Mouse (Mus musculus) MEL (cell line): ENCODE data around the gene Ccdc174. TPM values are rescaled to one million over a fixed set of nuclear protein-coding genes. Genes with fewer than 3 reads are reported as not detected.

Source experiments
- DNase-seq: peaks from one replicate; pipeline ENCODE4 v3.0.0; 2011; ENCODE audit warnings: low read depth, low spot score
- H3K27ac ChIP-seq: 2 replicates; pipeline ENCODE4 v1.5.1; 2012; ENCODE audit warnings: low read depth, mild to moderate bottlenecking, control low read depth, low read length, moderate library complexity; ENCODE audit not compliant: control insufficient read depth
- H3K27me3 ChIP-seq, 2 experiments: fragments of 150-350 bp in 1 of 2; sonication (generic) in 1 of 2; 2 replicates each; pipeline ENCODE4 v1.6.1; 2012; ENCODE audit warnings: low read length in 2 of 2, mild to moderate bottlenecking in 2 of 2, improper control_type of control experiment in 1 of 2, moderate library complexity in 1 of 2; ENCODE audit not compliant: insufficient read depth in 2 of 2, control insufficient read depth in 1 of 2
- H3K36me3 ChIP-seq, 2 experiments: 2 replicates each; pipeline ENCODE4 v1.6.1; 2012 to 2014; ENCODE audit warnings: low read length in 2 of 2, improper control_type of control experiment in 1 of 2, inconsistent platforms in 1 of 2, mild to moderate bottlenecking in 1 of 2; ENCODE audit not compliant: insufficient read depth in 2 of 2, control insufficient read depth in 1 of 2
- H3K4me1 ChIP-seq, 2 experiments: fragments of 150-350 bp in 1 of 2; sonication (generic) in 1 of 2; 2 replicates each; pipeline ENCODE4 v1.6.1; 2012; ENCODE audit warnings: low read length in 2 of 2, improper control_type of control experiment in 1 of 2, mild to moderate bottlenecking in 1 of 2; ENCODE audit not compliant: insufficient read depth in 2 of 2, control insufficient read depth in 1 of 2
- H3K4me3 ChIP-seq, 2 experiments: fragments of 150-350 bp in 1 of 2; sonication (generic) in 1 of 2; 2 replicates each; pipeline ENCODE4 v1.5.1; 2012; ENCODE audit warnings: low read depth in 2 of 2, low read length in 2 of 2, mild to moderate bottlenecking in 2 of 2, moderate library complexity in 2 of 2, control low read depth in 1 of 2, improper control_type of control experiment in 1 of 2; ENCODE audit not compliant: control insufficient read depth in 1 of 2, insufficient read depth in 1 of 2
- H3K79me2 ChIP-seq: 2 replicates; pipeline ENCODE4 v1.6.1; 2012; ENCODE audit warnings: mild to moderate bottlenecking, low read length, moderate library complexity; ENCODE audit not compliant: control insufficient read depth, poor library complexity, insufficient read depth
- H3K9ac ChIP-seq: 2 replicates; pipeline ENCODE4 v1.6.1; 2012; ENCODE audit warnings: low read depth, mild to moderate bottlenecking, control low read depth, low read length, moderate library complexity; ENCODE audit not compliant: control insufficient read depth, poor library complexity, severe bottlenecking
- H3K9me3 ChIP-seq: fragments of 150-350 bp; sonication (generic); replicated peaks from 2 replicates; pipeline ENCODE4 v1.6.1; 2012; ENCODE audit warnings: mild to moderate bottlenecking, low read length, improper control_type of control experiment, moderate library complexity; ENCODE audit not compliant: insufficient read depth
- CHD2 ChIP-seq: IDR thresholded peaks from 2 replicates; pipeline ENCODE4 v1.6.1; 2011; ENCODE audit warnings: low read length, improper control_type of control experiment
- CTCF ChIP-seq, 3 experiments: IDR thresholded peaks in 2 of 3; conservative IDR thresholded peaks in 1 of 3; 2 replicates each; pipeline ENCODE4 v1.5.1; 2011 to 2012; ENCODE audit warnings: low read length in 3 of 3, low read depth in 2 of 3, mild to moderate bottlenecking in 2 of 3, improper control_type of control experiment in 1 of 3, inconsistent platforms in 1 of 3, mixed read lengths in 1 of 3, moderate library complexity in 1 of 3; ENCODE audit not compliant: control insufficient read depth in 1 of 3, insufficient read depth in 1 of 3, poor library complexity in 1 of 3, severe bottlenecking in 1 of 3
- ELF1 ChIP-seq: IDR thresholded peaks from 2 replicates; pipeline ENCODE4 v1.6.1; 2014; ENCODE audit warnings: low read depth, mild to moderate bottlenecking, inconsistent platforms, low read length, improper control_type of control experiment, moderate library complexity
- ETS1 ChIP-seq: IDR thresholded peaks from 2 replicates; pipeline ENCODE4 v1.6.1; 2012; ENCODE audit warnings: low read depth, mild to moderate bottlenecking, inconsistent platforms, low read length, improper control_type of control experiment, moderate library complexity
- GABPA ChIP-seq: IDR thresholded peaks from 2 replicates; pipeline ENCODE4 v1.6.1; 2012; ENCODE audit warnings: low read depth, mild to moderate bottlenecking, inconsistent platforms, low read length, improper control_type of control experiment, moderate library complexity
- GATA1 ChIP-seq: IDR thresholded peaks from 2 replicates; pipeline ENCODE4 v1.6.1; 2011; ENCODE audit warnings: low read depth, low read length, improper control_type of control experiment
- HCFC1 ChIP-seq: IDR thresholded peaks from 2 replicates; pipeline ENCODE4 v1.6.1; 2012; ENCODE audit warnings: low read depth, mild to moderate bottlenecking, inconsistent platforms, low read length, improper control_type of control experiment, moderate library complexity
- MAFK ChIP-seq: IDR thresholded peaks from 2 replicates; pipeline ENCODE4 v1.6.1; 2011; ENCODE audit warnings: low read depth, mild to moderate bottlenecking, low read length, improper control_type of control experiment, borderline replicate concordance
- MEF2A ChIP-seq: IDR thresholded peaks from 2 replicates; pipeline ENCODE4 v1.6.1; 2014; ENCODE audit warnings: low read depth, mild to moderate bottlenecking, inconsistent platforms, low read length, improper control_type of control experiment; ENCODE audit not compliant: poor library complexity, insufficient replicate concordance, severe bottlenecking; ENCODE audit errors: extremely low read depth
- MYC ChIP-seq: IDR thresholded peaks from 2 replicates; pipeline ENCODE4 v1.6.1; 2011; ENCODE audit warnings: low read depth, mild to moderate bottlenecking, low read length, improper control_type of control experiment, moderate library complexity
- NELFE ChIP-seq: IDR thresholded peaks from 2 replicates; pipeline ENCODE4 v1.6.1; 2011; ENCODE audit warnings: low read depth, low read length, improper control_type of control experiment
- POLR2A ChIP-seq, 2 experiments: IDR thresholded peaks; 2 replicates each; pipeline ENCODE4 v1.6.1; 2011 to 2012; ENCODE audit warnings: low read length in 2 of 2, mild to moderate bottlenecking in 2 of 2, control low read depth in 1 of 2, improper control_type of control experiment in 1 of 2, low read depth in 1 of 2, moderate library complexity in 1 of 2; ENCODE audit not compliant: control insufficient read depth in 1 of 2, insufficient read depth in 1 of 2, poor library complexity in 1 of 2
- POLR2AphosphoS2 ChIP-seq: IDR thresholded peaks from 2 replicates; pipeline ENCODE4 v1.6.1; 2011; ENCODE audit warnings: low read length, improper control_type of control experiment
- RAD21 ChIP-seq: IDR thresholded peaks from 2 replicates; pipeline ENCODE4 v1.6.1; 2011; ENCODE audit warnings: mild to moderate bottlenecking, low read depth, low read length, improper control_type of control experiment
- TBP ChIP-seq: IDR thresholded peaks from 2 replicates; pipeline ENCODE4 v1.8.0; 2011; ENCODE audit warnings: low read depth, low read length, improper control_type of control experiment
- UBTF ChIP-seq: IDR thresholded peaks from 2 replicates; pipeline ENCODE4 v1.6.1; 2012; ENCODE audit warnings: low read depth, mild to moderate bottlenecking, inconsistent platforms, low read length, improper control_type of control experiment, moderate library complexity, borderline replicate concordance; ENCODE audit not compliant: insufficient read depth
- ZKSCAN1 ChIP-seq: IDR thresholded peaks from 2 replicates; pipeline ENCODE4 v1.6.1; 2012; ENCODE audit warnings: low read depth, mild to moderate bottlenecking, inconsistent platforms, low read length, improper control_type of control experiment, moderate library complexity
- ZMIZ1 ChIP-seq: IDR thresholded peaks from 2 replicates; pipeline ENCODE4 v1.6.1; 2012; ENCODE audit warnings: low read depth, mild to moderate bottlenecking, inconsistent platforms, low read length, improper control_type of control experiment, moderate library complexity
- polyA plus RNA-seq, 2 experiments: library from polyadenylated mRNA; stranded (reverse) in 1 of 2; unstranded in 1 of 2; fragments of >175 nt in 1 of 2; fragments of >200 nt in 1 of 2; gene quantifications; 2 replicates each; pipeline versions ENCODE4 v1.2.1 to v1.2.4; 2012; ENCODE audit warnings: low replicate concordance in 2 of 2, low read depth in 1 of 2; ENCODE audit not compliant: insufficient read length in 2 of 2, insufficient read depth in 1 of 2, missing spikeins in 1 of 2
- total RNA-seq: library from RNA; depleted of rRNA; stranded (reverse); fragments of 300-350 nt; gene quantifications from 2 replicates; pipeline ENCODE4 v1.2.3, GENCODE M21; 2012

Ccdc174 gene
- total and polyA plus RNA-seq, 3 experiments = 15.6 to 20.2 TPM; not detected in 1

GRCm38 (mm10) chr6:91865601-91866000 is 12.3 kb upstream of the Ccdc174 start:
- H3K4me1 ChIP-seq = no peaks in the 10 kb centered on the region
- no peaks in the 10 kb centered on the region for H3K79me2 ChIP-seq
- H3K27me3 ChIP-seq = peaks cover 10 to 13% of the 10 kb centered on the region in 2 experiments
- no peak overlapping the region for H3K27ac ChIP-seq
- H3K9me3 ChIP-seq = no peaks in the 10 kb centered on the region
- H3K9ac ChIP-seq = no peak overlapping the region
- no peak for DNase-seq
- no peaks in the 10 kb centered on the region for H3K36me3 ChIP-seq
- TF ChIP-seq RAD21 (no peak), HCFC1 (no peak), TBP (no peak)
- no peak overlapping the region for H3K4me3 ChIP-seq

GRCm38 (mm10) chr6:91868091-91868490 is 9.8 kb upstream of the Ccdc174 start:
- no peaks in the 10 kb centered on the region for H3K9me3 ChIP-seq
- H3K4me3 ChIP-seq = no peak overlapping the region
- no peaks in the 10 kb centered on the region for H3K36me3 ChIP-seq
- no peak for DNase-seq
- TF ChIP-seq ZKSCAN1 (no peak), ELF1 (no peak), GATA1 (no peak), CTCF (IDR thresholded peaks at IDR 0.05 in 2 of 3, conservative IDR thresholded peaks at IDR 0.05 in 1 of 3; ENCODE audit: control insufficient read depth in 1 of 3, insufficient read depth in 1 of 3, low read depth in 2 of 3, low read length in 3 of 3, poor library complexity in 1 of 3, severe bottlenecking in 1 of 3) (no peak), NELFE (no peak), POLR2AphosphoS2 (no peak), MYC (no peak), ETS1 (no peak), POLR2A (IDR thresholded peaks at IDR 0.05; ENCODE audit: control insufficient read depth in 1 of 2, insufficient read depth in 1 of 2, low read depth in 1 of 2, low read length in 2 of 2, poor library complexity in 1 of 2) (no peak), MEF2A (no peak), CHD2 (no peak), UBTF (no peak), ZMIZ1 (no peak), MAFK (no peak), GABPA (no peak)
- no peaks in the 10 kb centered on the region for H3K4me1 ChIP-seq
- H3K9ac ChIP-seq = no peak overlapping the region
- H3K27me3 ChIP-seq = peaks cover 7 to 18% of the 10 kb centered on the region in 2 experiments
- no peaks in the 10 kb centered on the region for H3K79me2 ChIP-seq
- H3K27ac ChIP-seq = no peak overlapping the region
